Mouse (Mus musculus) kidney, postnatal 36 days (tissue): ENCODE data around the gene Anp32a.

Experiments used
- DNase-seq, 2 experiments: peaks; one replicate each; pipeline ENCODE4 v3.0.0; 2021 to 2022; ENCODE audit warnings: mixed read lengths in 2 of 2

Anp32a gene

GRCm38 (mm10) chr9:62370186-62370585 lies 29.1 kb downstream of the Anp32a start:
- DNase-seq, result no peak

- DNase-seq, result no peak
Observed at GRCm38 (mm10) chr9:62370648-62371280, 29.7 kb downstream of the Anp32a start.

GRCm38 (mm10) chr9:62371745-62372555 lies 30.9 kb downstream of the Anp32a start:
- peak in 1 of 2 experiments; percentile 22 for DNase-seq

GRCm38 (mm10) chr9:62372556-62373221 lies 31.6 kb downstream of the Anp32a start:
- no peak for DNase-seq

GRCm38 (mm10) chr9:62373222-62374123 lies 32.4 kb downstream of the Anp32a start:
- peak; percentile 74 to 93 for DNase-seq

- DNase-seq, result no peak
Observed at GRCm38 (mm10) chr9:62374276-62374675, 33.2 kb downstream of the Anp32a start.

GRCm38 (mm10) chr9:62377897-62378296 lies 36.8 kb downstream of the Anp32a start:
- DNase-seq, result no peak

GRCm38 (mm10) chr9:62380351-62380750 lies 39.3 kb downstream of the Anp32a start:
- no peak for DNase-seq

- peak; percentile 38 to 41 for DNase-seq
Observed at GRCm38 (mm10) chr9:62381402-62381913, 40.4 kb downstream of the Anp32a start.

- no peak for DNase-seq
Observed at GRCm38 (mm10) chr9:62382519-62383084, 41.5 kb downstream of the Anp32a start.

GRCm38 (mm10) chr9:62385062-62385461 lies 44.0 kb downstream of the Anp32a start:
- DNase-seq, result no peak

GRCm38 (mm10) chr9:62385727-62386518 lies 44.8 kb downstream of the Anp32a start:
- no peak for DNase-seq

- DNase-seq, result no peak
Observed at GRCm38 (mm10) chr9:62389735-62390134, 48.6 kb downstream of the Anp32a start.

- DNase-seq, result no peak
Observed at GRCm38 (mm10) chr9:62393531-62393930, 52.4 kb downstream of the Anp32a start.

- DNase-seq, result no peak
Observed at GRCm38 (mm10) chr9:62394163-62394562, 53.1 kb downstream of the Anp32a start.

GRCm38 (mm10) chr9:62400531-62401170 lies 59.6 kb downstream of the Anp32a start:
- DNase-seq, result no peak

- no peak for DNase-seq
Observed at GRCm38 (mm10) chr9:62401589-62401988, 60.5 kb downstream of the Anp32a start.

GRCm38 (mm10) chr9:62406423-62407013 lies 65.4 kb downstream of the Anp32a start:
- DNase-seq, result no peak

GRCm38 (mm10) chr9:62407357-62408146 lies 66.5 kb downstream of the Anp32a start:
- peak in 1 of 2 experiments; percentile 50 for DNase-seq
